Mouse (Mus musculus) embryonic fibroblast, embryonic 13.5 days (primary cell): ENCODE measurements around the gene Sesn1.

Source experiments
- CTCF ChIP-seq: IDR thresholded peaks from 2 replicates; pipeline ENCODE4 v1.5.1; 2011; ENCODE audit warnings: mild to moderate bottlenecking, control low read depth, low read length, moderate library complexity, borderline replicate concordance; ENCODE audit not compliant: insufficient read depth
- POLR2A ChIP-seq: IDR thresholded peaks from 2 replicates; pipeline ENCODE4 v1.6.1; 2011; ENCODE audit warnings: low read depth, mild to moderate bottlenecking, control low read depth, low read length, moderate library complexity

DNA sequence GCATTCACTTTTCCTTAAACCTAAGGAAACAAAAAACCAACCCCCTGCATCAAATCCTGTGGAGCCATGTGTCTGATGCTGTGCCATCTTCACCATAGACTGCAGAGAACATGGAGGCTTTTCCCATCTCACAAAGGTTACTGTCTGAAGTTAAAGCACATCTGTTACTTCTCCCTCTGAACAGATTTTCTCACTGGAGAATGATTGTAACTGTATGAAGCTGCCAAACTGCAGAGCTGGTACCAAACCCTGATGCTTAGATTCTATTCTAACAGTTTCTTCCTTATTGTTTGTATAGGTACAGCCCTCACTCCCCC lies 57.1 kb downstream of the Sesn1 start:
- TF ChIP-seq POLR2A (no peak), CTCF (no peak)
